In the genomic region with DNA sequence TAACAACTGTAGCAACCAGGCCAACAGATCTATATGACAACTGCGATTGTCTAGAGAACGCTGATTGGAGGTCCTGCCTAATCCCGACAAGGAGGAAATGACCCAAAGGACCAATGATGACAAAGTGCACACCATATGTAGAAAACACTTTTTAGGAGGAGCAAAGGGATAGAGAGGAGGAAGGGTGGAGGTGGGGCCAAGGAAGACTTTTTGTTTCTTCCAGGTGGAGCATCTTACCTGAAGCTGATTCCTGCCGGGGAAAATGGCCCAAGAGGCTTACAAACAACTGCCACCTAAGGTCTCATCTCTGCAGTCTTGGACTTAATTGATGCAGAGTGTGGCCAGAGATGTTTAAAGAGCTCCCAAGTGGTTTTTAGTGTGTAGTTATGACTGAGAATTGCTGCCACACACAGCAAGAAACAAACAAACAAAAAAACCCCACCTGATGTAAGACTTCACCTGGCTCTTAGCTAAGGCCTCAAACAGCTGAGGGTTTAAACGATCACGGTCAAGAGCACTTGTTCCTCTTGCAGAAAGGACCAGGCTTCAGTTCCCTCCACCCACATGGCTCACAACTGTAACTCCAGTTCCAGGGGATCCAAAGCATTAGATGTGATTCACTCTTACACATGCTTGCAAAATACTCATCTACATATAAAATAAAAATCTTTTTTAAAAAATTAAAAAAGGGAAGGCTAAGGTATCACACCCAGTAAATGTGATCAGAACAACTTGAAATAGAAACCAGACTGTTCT, we compare ENCODE assay signal across 7 mouse cellular contexts. TPM values are rescaled to one million over a fixed set of nuclear protein-coding genes. Genes with fewer than 3 reads are reported as not detected.
DNase-seq lines count a peak whose midpoint lies in the region; ATAC-seq and TF ChIP-seq lines count a peak whose summit lies in the region.

No protein-coding gene starts in this region.

- peak overlapping the region; percentile 98 for H3K9ac ChIP-seq in lung, embryonic 14.5 days
- H3K9ac ChIP-seq in embryonic facial prominence, embryonic 14.5 days (ENCODE audit: low read depth, low read length) = peak overlapping the region; percentile 98
- H3K9ac ChIP-seq in intestine, postnatal 0 days (ENCODE audit: low read depth, low read length) = peak overlapping the region; percentile 94

- TF ChIP-seq CTCF in lung, embryonic 14.5 days (IDR thresholded peaks at IDR 0.05; ENCODE audit: low read depth) = no peak
- TF ChIP-seq CTCF in intestine, postnatal 0 days (IDR thresholded peaks at IDR 0.05; ENCODE audit: low read depth) = no peak
- no peak for TF ChIP-seq CTCF in olfactory bulb, adult 2 months (IDR thresholded peaks at IDR 0.05; ENCODE audit: insufficient read depth, low read depth, low read length)

- peak overlapping the region; percentile 96 for H3K4me3 ChIP-seq in lung, embryonic 14.5 days (ENCODE audit: low read depth, low read length)
- H3K4me3 ChIP-seq in embryonic facial prominence, embryonic 14.5 days (ENCODE audit: low read depth, low read length) = peak overlapping the region; percentile 90
- H3K4me3 ChIP-seq in intestine, postnatal 0 days (ENCODE audit: low read depth, low read length) = peak overlapping the region; percentile 88
- H3K4me3 ChIP-seq in olfactory bulb, adult 2 months (ENCODE audit: insufficient read depth, low read depth, low read length) = peak overlapping the region; percentile 84

- H3K27ac ChIP-seq in lung, embryonic 14.5 days (ENCODE audit: low read depth) = peak overlapping the region; percentile 94
- H3K27ac ChIP-seq in embryonic facial prominence, embryonic 14.5 days (replicated peaks; ENCODE audit: low read depth, low read length) = peak overlapping the region; percentile 92
- peak overlapping the region; percentile 96; the same call in 1 of the 2 replicates for H3K27ac ChIP-seq in intestine, postnatal 0 days (ENCODE audit: low read depth, low read length)
- no peak overlapping the region for H3K27ac ChIP-seq in olfactory bulb, adult 2 months (ENCODE audit: insufficient read depth, low read depth, low read length)

- peaks cover 15% of the 10 kb centered on the region for H3K36me3 ChIP-seq in lung, embryonic 14.5 days (ENCODE audit: insufficient read depth)
- peaks cover 12% of the 10 kb centered on the region for H3K36me3 ChIP-seq in embryonic facial prominence, embryonic 14.5 days (ENCODE audit: control insufficient read depth, insufficient read depth, low read length)
- H3K36me3 ChIP-seq in intestine, postnatal 0 days (ENCODE audit: control insufficient read depth, insufficient read depth) = peaks cover 8% of the 10 kb centered on the region; the same call in 1 of the 2 replicates

- no peaks in the 10 kb centered on the region for H3K27me3 ChIP-seq in lung, embryonic 14.5 days (ENCODE audit: insufficient read depth, low read length)
- H3K27me3 ChIP-seq in embryonic facial prominence, embryonic 14.5 days (replicated peaks; ENCODE audit: control insufficient read depth, insufficient read depth, low read length) = no peaks in the 10 kb centered on the region
- H3K27me3 ChIP-seq in intestine, postnatal 0 days (replicated peaks; ENCODE audit: control insufficient read depth, insufficient read depth, low read length) = no peaks in the 10 kb centered on the region

- TF ChIP-seq POLR2A in olfactory bulb, adult 2 months (IDR thresholded peaks at IDR 0.05; ENCODE audit: insufficient read depth, low read depth, low read length) = no peak

- no peak for ATAC-seq in lung, embryonic 14.5 days (ENCODE audit: insufficient read depth)
- no peak for ATAC-seq in embryonic facial prominence, embryonic 14.5 days (ENCODE audit: low read depth)
- no peak for ATAC-seq in intestine, postnatal 0 days

- no peaks in the 10 kb centered on the region for H3K9me3 ChIP-seq in lung, embryonic 14.5 days (ENCODE audit: low read depth, low read length)
- no peaks in the 10 kb centered on the region for H3K9me3 ChIP-seq in embryonic facial prominence, embryonic 14.5 days (ENCODE audit: control insufficient read depth, low read length)
- H3K9me3 ChIP-seq in intestine, postnatal 0 days (ENCODE audit: control insufficient read depth) = no peaks in the 10 kb centered on the region

- 67% methylated on average over 6 of the region's 6 CpGs for WGBS in lung, embryonic 14.5 days
- WGBS in embryonic facial prominence, embryonic 14.5 days = 71% methylated on average over 6 of the region's 6 CpGs
- WGBS in intestine, postnatal 0 days = 69% methylated on average over 6 of the region's 6 CpGs
- 70% methylated on average over 6 of the region's 6 CpGs for WGBS in olfactory bulb, adult 2 months

- H3K4me1 ChIP-seq in lung, embryonic 14.5 days (ENCODE audit: insufficient read depth) = 0 out of 2 replicates have a peak, but pooled peaks cover 7% of the 10 kb centered on the region
- peaks cover 17% of the 10 kb centered on the region for H3K4me1 ChIP-seq in embryonic facial prominence, embryonic 14.5 days (ENCODE audit: control insufficient read depth, insufficient read depth, low read length)
- no peaks in the 10 kb centered on the region for H3K4me1 ChIP-seq in intestine, postnatal 0 days (replicated peaks; ENCODE audit: control insufficient read depth, insufficient read depth, low read length)
- no peaks in the 10 kb centered on the region for H3K4me1 ChIP-seq in olfactory bulb, adult 2 months (ENCODE audit: control insufficient read depth, insufficient read depth, low read length)

- no peak for DNase-seq in lung, embryonic 14.5 days
- DNase-seq in lung, adult 18-20 months = no peak
- DNase-seq in embryonic facial prominence, embryonic 14.5 days (ENCODE audit: low spot score) = no peak
- no peak for DNase-seq in adrenal gland, adult 8-10 months
- no peak for DNase-seq in layer of hippocampus, adult 9-11 months

- H3K4me2 ChIP-seq in lung, embryonic 14.5 days = peak overlapping the region; percentile 63
- H3K4me2 ChIP-seq in embryonic facial prominence, embryonic 14.5 days (ENCODE audit: low read depth, low read length) = peak overlapping the region; percentile 62
- peak overlapping the region; percentile 74 for H3K4me2 ChIP-seq in intestine, postnatal 0 days (replicated peaks; ENCODE audit: low read depth)

RNA-seq across cellular contexts. Expression of gene Hint1, which starts 0.7 kb away (rescaled TPM):
- polyA plus RNA-seq in lung, embryonic 14.5 days (2014; fragmentation: Nextera tagmentation; extraction: Ambion mirVana) = 690 and 743 TPM in 2 replicates
- 583 and 620 TPM in 2 replicates for polyA plus RNA-seq in embryonic facial prominence, embryonic 14.5 days (2014; fragmentation: Nextera tagmentation; extraction: Ambion mirVana)
- polyA plus RNA-seq in intestine, postnatal 0 days (2015; fragmentation: Nextera tagmentation; extraction: Ambion mirVana) = 1,016 and 1,041 TPM in 2 replicates
- not detected in 2 replicates for polyA plus RNA-seq in olfactory bulb, adult 2 months (2012; ENCODE audit: insufficient read depth, insufficient read length, low replicate concordance, missing spikeins)
- total RNA-seq in adrenal gland, adult 8-10 months (2022) = 100 to 1,000 TPM; 236 to 370 (median 298) TPM

RNA-seq across cellular contexts. Expression of gene Lyrm7, which starts 4.8 kb away (rescaled TPM):
- 7.9 and 8.0 TPM in 2 replicates for polyA plus RNA-seq in lung, embryonic 14.5 days (2014; fragmentation: Nextera tagmentation; extraction: Ambion mirVana)
- polyA plus RNA-seq in embryonic facial prominence, embryonic 14.5 days (2014; fragmentation: Nextera tagmentation; extraction: Ambion mirVana) = 10.6 and 11.3 TPM in 2 replicates
- 2.7 and 5.8 TPM in 2 replicates for polyA plus RNA-seq in intestine, postnatal 0 days (2015; fragmentation: Nextera tagmentation; extraction: Ambion mirVana)
- not detected in 2 replicates for polyA plus RNA-seq in olfactory bulb, adult 2 months (2012; ENCODE audit: insufficient read depth, insufficient read length, low replicate concordance, missing spikeins)
- total RNA-seq in adrenal gland, adult 8-10 months (2022) = 10 to 100 TPM in 2 of 4 experiments, 1 to 10 TPM in 2; 3.4 to 14.4 (median 9.6) TPM

RNA-seq across cellular contexts. Expression of gene Gpx3, which starts 36.7 kb away (rescaled TPM):
- polyA plus RNA-seq in lung, embryonic 14.5 days (2014; fragmentation: Nextera tagmentation; extraction: Ambion mirVana) = 144 and 164 TPM in 2 replicates
- polyA plus RNA-seq in embryonic facial prominence, embryonic 14.5 days (2014; fragmentation: Nextera tagmentation; extraction: Ambion mirVana) = 67.7 and 89.8 TPM in 2 replicates
- polyA plus RNA-seq in intestine, postnatal 0 days (2015; fragmentation: Nextera tagmentation; extraction: Ambion mirVana) = 6,664 and 6,785 TPM in 2 replicates
- not detected in 2 replicates for polyA plus RNA-seq in olfactory bulb, adult 2 months (2012; ENCODE audit: insufficient read depth, insufficient read length, low replicate concordance, missing spikeins)
- total RNA-seq in adrenal gland, adult 8-10 months (2022) = 100 to 1,000 TPM in 3 of 4 experiments, 10 to 100 TPM in 1; 89.1 to 315 (median 150) TPM

Comparison
In these comparisons a context has a peak if more than half of its experiments do, and no peak if none do; other contexts are left out.
1. RNA of gene Hint1, which starts 0.7 kb away (polyA plus RNA-seq): 1,016 to 1,041 TPM in intestine, postnatal 0 days, 690 to 743 TPM in lung, embryonic 14.5 days and 583 to 620 TPM in embryonic facial prominence, embryonic 14.5 days; not detected in olfactory bulb, adult 2 months; every median in the first group is over 100 times any median in the second.
2. RNA of gene Gpx3, which starts 36.7 kb away (polyA plus RNA-seq): 6,664 to 6,785 TPM in intestine, postnatal 0 days, 144 to 164 TPM in lung, embryonic 14.5 days and 67.7 to 89.8 TPM in embryonic facial prominence, embryonic 14.5 days; not detected in olfactory bulb, adult 2 months; every median in the first group is over 10 times any median in the second.
3. Peak in every context shown above with its lines, with median percentiles within 50 percentile points of each other: H3K4me2 ChIP-seq, H3K4me3 ChIP-seq and H3K9ac ChIP-seq.